Mouse (Mus musculus) kidney, embryonic 16.5 days (tissue): ENCODE data around the gene Ctnnbl1. TPM values are rescaled to one million over a fixed set of nuclear protein-coding genes. Genes with fewer than 3 reads are reported as not detected.

ENCODE experiments used
- ATAC-seq: fragments of 200-750 bp; cut with Nextera tagmentation; 2 replicates; pipeline ENCODE4 v1.8.0; 2017; ENCODE audit warnings: moderate TSS enrichment; ENCODE audit not compliant: low FRiP score, low TSS enrichment
- H3K27ac ChIP-seq: fragments of 300-500 bp; sonication (generic); 2 replicates; pipeline ENCODE4 v1.5.1; 2014; ENCODE audit warnings: low read length
- H3K27me3 ChIP-seq: fragments of 300-500 bp; sonication (generic); 2 replicates; pipeline ENCODE4 v1.6.1; 2014; ENCODE audit warnings: low read length, control low read depth, mixed read lengths; ENCODE audit not compliant: insufficient read depth
- H3K36me3 ChIP-seq: fragments of 300-500 bp; sonication (generic); 2 replicates; pipeline ENCODE4 v1.6.1; 2014; ENCODE audit warnings: low read length, control low read depth, mixed read lengths; ENCODE audit not compliant: insufficient read depth
- H3K4me1 ChIP-seq: fragments of 300-500 bp; sonication (generic); 2 replicates; pipeline ENCODE4 v1.6.1; 2014; ENCODE audit warnings: low read length, control low read depth, mixed read lengths; ENCODE audit not compliant: insufficient read depth
- H3K4me2 ChIP-seq: fragments of 300-500 bp; sonication (generic); replicated peaks from 2 replicates; pipeline ENCODE4 v1.6.1; 2014; ENCODE audit warnings: low read depth, low read length
- H3K4me3 ChIP-seq: fragments of 300-500 bp; sonication (generic); 2 replicates; pipeline ENCODE4 v1.5.1; 2014; ENCODE audit warnings: mild to moderate bottlenecking, low read length
- H3K9ac ChIP-seq: fragments of 300-500 bp; sonication (generic); replicated peaks from 2 replicates; pipeline ENCODE4 v1.6.1; 2014; ENCODE audit warnings: low read length
- H3K9me3 ChIP-seq: fragments of 300-500 bp; sonication (generic); 2 replicates; pipeline ENCODE4 v1.6.1; 2016; ENCODE audit warnings: low read length, control low read depth
- WGBS: fragments of 180-500 bp; shearing (Covaris S2); extraction: QIAGEN DNeasy Blood & Tissue Kit; methylation state at CpG from one replicate; pipeline ENCODE4 v1.1.7; 2014; 5-methylcytosine and 5-hydroxymethylcytosine counted together
- polyA plus RNA-seq: library from polyadenylated mRNA; unstranded; fragments of >200 nt; fragmentation: Nextera tagmentation; extraction: Ambion mirVana; gene quantifications from 2 replicates; pipeline ENCODE4 v1.2.1, GENCODE M21; 2015

Gene Ctnnbl1
- polyA plus RNA-seq, 1 experiment from 2014 or later, result 72.0 TPM

GRCm38 (mm10) chr2:157705777-157706158 lies 31.4 kb upstream of the Ctnnbl1 start:
- H3K4me3 ChIP-seq, result no peak overlapping the region
- H3K4me2 ChIP-seq, result no peak overlapping the region
- ATAC-seq, result no peak
- peaks cover 22% of the 10 kb centered on the region for H3K4me1 ChIP-seq
- no peaks in the 10 kb centered on the region for H3K9me3 ChIP-seq
- H3K36me3 ChIP-seq, result no peaks in the 10 kb centered on the region
- no peaks in the 10 kb centered on the region for H3K27me3 ChIP-seq
- no peak overlapping the region for H3K9ac ChIP-seq
- no peak overlapping the region for H3K27ac ChIP-seq
- WGBS, result 61% methylated on average over 8 of the region's 8 CpGs

DNA sequence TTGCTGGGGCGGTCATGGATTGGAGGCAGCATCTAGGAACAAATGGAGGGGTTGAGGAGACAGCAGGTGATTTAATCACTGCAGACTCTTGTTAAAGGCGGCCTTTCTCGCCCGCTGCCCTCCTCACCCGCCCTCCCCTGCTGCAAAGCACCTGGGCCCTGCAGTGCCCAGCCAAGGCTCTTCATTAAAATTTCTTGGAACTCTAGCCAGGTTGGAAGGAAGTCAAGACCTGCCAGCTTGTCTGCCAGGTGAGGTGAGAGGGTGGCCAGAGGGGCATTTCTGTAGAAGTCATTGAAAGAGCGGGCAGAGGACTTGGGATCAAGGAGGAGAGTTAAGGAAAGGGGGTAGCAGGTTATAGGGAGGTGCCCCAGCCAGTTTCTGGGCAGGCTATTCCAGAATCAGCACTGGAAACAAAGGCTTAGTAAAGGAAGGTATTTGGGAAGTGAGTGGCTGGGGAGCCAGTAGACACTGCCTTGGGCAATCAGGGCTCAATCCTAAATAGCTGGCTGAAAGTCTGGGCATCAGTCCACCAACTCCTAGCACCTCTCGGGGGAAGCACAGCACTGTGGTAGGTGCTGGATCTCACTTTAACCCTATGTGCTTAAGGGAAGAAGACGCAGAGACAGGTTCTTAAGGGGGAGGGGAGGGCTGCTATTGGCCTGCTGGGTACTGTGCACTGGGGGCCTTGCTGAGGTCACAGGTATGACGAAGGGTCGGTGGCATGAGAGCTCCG lies 29.8 kb upstream of the Ctnnbl1 start:
- H3K27ac ChIP-seq, result peak overlapping the region; percentile 54; the same call in 1 of the 2 replicates
- no peaks in the 10 kb centered on the region for H3K36me3 ChIP-seq
- H3K27me3 ChIP-seq, result no peaks in the 10 kb centered on the region
- H3K9me3 ChIP-seq, result no peaks in the 10 kb centered on the region
- H3K4me3 ChIP-seq, result no peak overlapping the region
- no peak overlapping the region for H3K4me2 ChIP-seq
- peaks cover 32% of the 10 kb centered on the region for H3K4me1 ChIP-seq
- 50% methylated on average over 11 of the region's 11 CpGs for WGBS
- no peak overlapping the region for H3K9ac ChIP-seq
- peak; percentile 55 for ATAC-seq

- H3K9ac ChIP-seq, result no peak overlapping the region
- ATAC-seq, result no peak
- 47% methylated on average over 6 of the region's 6 CpGs for WGBS
- H3K4me3 ChIP-seq, result no peak overlapping the region
- H3K4me2 ChIP-seq, result no peak overlapping the region
- no peaks in the 10 kb centered on the region for H3K27me3 ChIP-seq
- H3K9me3 ChIP-seq, result no peaks in the 10 kb centered on the region
- peaks cover 35% of the 10 kb centered on the region for H3K4me1 ChIP-seq
- H3K27ac ChIP-seq, result no peak overlapping the region
- no peaks in the 10 kb centered on the region for H3K36me3 ChIP-seq
Observed at GRCm38 (mm10) chr2:157712677-157713076, 24.5 kb upstream of the Ctnnbl1 start.

DNA sequence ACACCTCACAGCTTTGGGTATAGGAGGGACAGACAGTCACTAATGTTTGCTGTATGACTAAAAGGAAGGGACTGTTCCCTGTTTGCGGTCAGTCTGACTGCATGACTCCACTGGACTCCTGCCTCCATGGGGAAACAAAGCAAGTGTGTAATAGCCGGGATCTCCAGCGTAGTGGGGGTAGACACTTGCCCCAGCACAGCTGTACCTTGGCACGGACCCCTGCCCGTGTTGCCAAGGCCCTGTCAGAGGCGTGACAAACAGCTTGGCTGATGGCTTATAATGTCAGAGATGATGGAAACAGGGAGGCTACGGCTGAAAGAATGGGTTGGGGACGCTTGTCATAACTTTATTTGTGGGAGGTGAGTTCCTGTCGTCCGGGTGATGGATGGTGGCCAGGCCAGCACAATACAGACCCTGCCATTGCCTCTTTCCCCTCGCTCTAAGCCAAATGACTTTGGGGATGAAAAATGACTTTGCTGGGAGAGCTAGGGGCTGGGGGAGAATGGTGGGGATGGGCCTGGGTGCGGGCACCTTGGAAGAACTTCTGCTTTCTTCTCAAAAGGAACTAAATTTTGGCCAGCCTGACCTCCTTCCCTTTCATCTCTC lies 21.5 kb upstream of the Ctnnbl1 start:
- no peaks in the 10 kb centered on the region for H3K27me3 ChIP-seq
- H3K27ac ChIP-seq, result no peak overlapping the region
- H3K4me1 ChIP-seq, result peaks cover 43% of the 10 kb centered on the region
- no peak overlapping the region for H3K9ac ChIP-seq
- H3K36me3 ChIP-seq, result no peaks in the 10 kb centered on the region
- no peaks in the 10 kb centered on the region for H3K9me3 ChIP-seq
- no peak overlapping the region for H3K4me3 ChIP-seq
- ATAC-seq, result no peak
- H3K4me2 ChIP-seq, result no peak overlapping the region
- 34% methylated on average over 12 of the region's 12 CpGs for WGBS

DNA sequence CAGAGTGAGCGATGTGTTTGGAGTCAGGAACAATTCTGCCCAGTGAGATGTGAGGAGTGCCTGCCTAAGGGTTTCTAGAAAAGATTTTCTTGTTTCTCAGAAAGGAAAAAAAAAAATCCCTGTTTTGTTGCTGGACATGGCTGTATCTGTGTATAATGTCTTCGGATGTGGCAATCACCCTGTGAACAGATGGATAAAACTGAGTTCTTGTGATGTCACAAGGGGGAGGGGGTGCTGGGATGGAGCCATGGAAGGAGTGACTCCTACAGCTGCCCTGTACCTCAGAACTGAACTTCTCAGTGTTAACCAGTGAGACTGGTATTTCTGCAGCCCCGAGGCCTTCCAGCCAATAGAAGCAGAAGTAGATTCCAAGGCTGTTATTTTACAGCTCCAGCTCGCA lies 18.8 kb upstream of the Ctnnbl1 start:
- Histone ChIP-seq H3K9me3 (no peaks in the 10 kb centered on the region), H3K36me3 (no peaks in the 10 kb centered on the region), H3K27ac (no peak overlapping the region), H3K4me3 (no peak overlapping the region), H3K27me3 (no peaks in the 10 kb centered on the region), H3K9ac (no peak overlapping the region), H3K4me1 (peaks cover 25% of the 10 kb centered on the region), H3K4me2 (no peak overlapping the region)
- WGBS, result 48% methylated on average over 4 of the region's 4 CpGs
- no peak for ATAC-seq

DNA sequence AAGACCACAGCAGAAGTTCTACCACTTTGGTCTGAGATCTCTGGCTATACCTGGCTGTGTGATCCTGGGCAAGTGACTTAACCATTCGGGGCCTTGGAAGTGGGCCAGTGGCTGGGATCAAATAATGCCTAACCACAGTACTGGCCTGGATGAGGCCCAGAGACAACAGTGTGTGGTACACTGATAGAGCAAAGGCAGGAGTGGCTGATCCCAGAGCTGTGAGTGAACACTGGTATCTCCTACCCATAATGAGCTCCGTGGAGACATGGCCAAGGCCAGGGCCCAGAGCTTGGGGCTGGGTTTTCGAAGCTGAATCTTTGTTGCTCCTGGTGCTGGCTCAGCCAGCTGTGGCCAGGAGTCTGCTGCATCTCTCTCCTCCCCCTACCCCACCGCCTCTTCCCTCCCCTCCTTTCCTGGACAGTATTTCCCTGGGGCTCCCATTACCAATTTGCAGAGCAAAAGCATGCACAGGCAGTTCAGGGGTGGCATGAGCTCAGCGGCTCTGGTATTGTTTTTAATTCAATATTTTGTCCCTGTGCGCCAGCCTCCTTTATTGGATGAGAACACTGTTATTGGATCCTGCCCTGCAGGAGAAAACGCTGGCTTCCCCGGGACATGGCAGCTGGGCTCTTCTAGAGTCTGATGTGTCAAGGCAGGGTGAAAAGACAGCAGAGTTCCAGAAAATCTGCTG lies 13.2 kb upstream of the Ctnnbl1 start:
- WGBS, result 34% methylated on average over 8 of the region's 8 CpGs
- peaks cover 20% of the 10 kb centered on the region for H3K4me1 ChIP-seq
- H3K36me3 ChIP-seq, result no peaks in the 10 kb centered on the region
- no peak overlapping the region; the same call in 1 of the 2 replicates for H3K4me2 ChIP-seq
- no peaks in the 10 kb centered on the region for H3K9me3 ChIP-seq
- H3K27ac ChIP-seq, result no peak overlapping the region
- peak; percentile 70 for ATAC-seq
- H3K27me3 ChIP-seq, result no peaks in the 10 kb centered on the region
- no peak overlapping the region for H3K4me3 ChIP-seq
- H3K9ac ChIP-seq, result no peak overlapping the region

DNA sequence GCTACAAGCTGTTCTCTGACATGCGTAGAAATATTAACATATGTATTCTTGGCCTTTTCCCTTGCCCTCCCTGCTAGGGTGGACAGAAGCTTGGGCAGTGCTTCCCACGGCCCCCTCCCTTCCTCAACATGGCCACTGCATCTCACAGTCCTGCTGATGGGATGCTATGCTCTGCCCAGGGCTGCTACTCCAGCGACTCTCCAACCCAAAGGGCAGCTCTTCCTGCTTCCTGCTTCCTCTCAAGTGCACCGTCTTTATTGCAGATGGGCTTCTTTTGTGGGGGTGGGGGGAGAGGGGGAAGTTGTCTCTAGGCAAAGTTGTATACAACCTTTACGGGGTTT lies 12.7 kb upstream of the Ctnnbl1 start:
- no peak overlapping the region; the same call in 1 of the 2 replicates for H3K4me2 ChIP-seq
- WGBS, result 41% methylated on average over 5 of the region's 5 CpGs
- no peak for ATAC-seq
- no peak overlapping the region for H3K27ac ChIP-seq
- no peaks in the 10 kb centered on the region for H3K9me3 ChIP-seq
- H3K36me3 ChIP-seq, result no peaks in the 10 kb centered on the region
- H3K9ac ChIP-seq, result no peak overlapping the region
- no peak overlapping the region for H3K4me3 ChIP-seq
- H3K4me1 ChIP-seq, result peaks cover 15% of the 10 kb centered on the region
- H3K27me3 ChIP-seq, result no peaks in the 10 kb centered on the region

DNA sequence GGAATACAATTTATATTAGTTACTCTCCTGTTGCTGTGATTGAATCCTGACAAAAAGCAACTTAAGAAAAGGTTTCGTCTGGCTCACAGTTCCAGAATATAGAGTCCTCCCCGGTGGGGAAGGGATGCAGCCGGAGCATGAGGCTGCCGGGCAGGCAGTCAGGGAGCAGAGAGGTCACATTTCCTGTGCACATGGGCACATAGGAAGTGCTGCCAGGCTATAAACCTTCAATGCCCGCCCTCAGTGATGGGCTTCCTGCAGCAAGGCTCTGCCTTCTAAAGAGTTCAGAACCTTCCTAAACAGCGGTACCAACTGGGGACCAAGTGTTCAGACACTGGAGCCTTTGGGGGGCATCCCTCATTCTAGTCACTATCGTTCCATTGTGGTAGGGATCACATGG lies 7.4 kb downstream of the Ctnnbl1 start:
- H3K9ac ChIP-seq, result no peak overlapping the region
- 49% methylated on average over 7 of the region's 7 CpGs for WGBS
- H3K4me3 ChIP-seq, result no peak overlapping the region
- no peak overlapping the region for H3K27ac ChIP-seq
- H3K4me1 ChIP-seq, result peaks cover 8% of the 10 kb centered on the region; the same call in 1 of the 2 replicates
- H3K27me3 ChIP-seq, result no peaks in the 10 kb centered on the region
- H3K9me3 ChIP-seq, result peaks cover 3% of the 10 kb centered on the region; the same call in 1 of the 2 replicates
- ATAC-seq, result no peak
- H3K36me3 ChIP-seq, result 0 out of 2 replicates have a peak, but pooled peaks cover 5% of the 10 kb centered on the region
- no peak overlapping the region for H3K4me2 ChIP-seq

GRCm38 (mm10) chr2:157745735-157746134 lies 8.5 kb downstream of the Ctnnbl1 start:
- Histone ChIP-seq H3K4me3 (no peak overlapping the region), H3K27ac (no peak overlapping the region), H3K4me2 (no peak overlapping the region), H3K27me3 (no peaks in the 10 kb centered on the region), H3K9ac (no peak overlapping the region), H3K36me3 (0 out of 2 replicates have a peak, but pooled peaks cover 5% of the 10 kb centered on the region), H3K4me1 (peaks cover 9% of the 10 kb centered on the region; the same call in 1 of the 2 replicates), H3K9me3 (peaks cover 3% of the 10 kb centered on the region; the same call in 1 of the 2 replicates)
- whole genome bisulfite sequencing, result 95% methylated on average over 4 of the region's 4 CpGs
- no peak for ATAC-seq

GRCm38 (mm10) chr2:157746558-157746957 lies 9.4 kb downstream of the Ctnnbl1 start:
- Histone ChIP-seq H3K36me3 (0 out of 2 replicates have a peak, but pooled peaks cover 5% of the 10 kb centered on the region), H3K27me3 (no peaks in the 10 kb centered on the region), H3K4me1 (peaks cover 17% of the 10 kb centered on the region), H3K4me2 (no peak overlapping the region), H3K4me3 (no peak overlapping the region), H3K9me3 (peaks cover 3% of the 10 kb centered on the region; the same call in 1 of the 2 replicates), H3K27ac (no peak overlapping the region), H3K9ac (no peak overlapping the region)
- WGBS, result 34% methylated on average over 5 of the region's 9 CpGs
- ATAC-seq, result no peak
